Mouse (Mus musculus): ENCODE measurements at regions not wholly inside any gene's neighbourhood (a gene's known extent, or its start where the extent isn't known, plus 50 kb on each side); places are given as distances from the start of the nearest gene placed in this dataset.

GRCm38 (mm10) chr16:78877941-78878340, 52.8 kb upstream of the Chodl start:
- no peak overlapping the region for H3K4me3 ChIP-seq (replicated peaks; ENCODE audit: low read length)
- H3K27me3 ChIP-seq (ENCODE audit: control insufficient read depth, insufficient read depth, low read length): no peaks in the 10 kb centered on the region
- no peak overlapping the region for H3K27ac ChIP-seq
- H3K36me3 ChIP-seq (replicated peaks; ENCODE audit: control insufficient read depth, insufficient read depth): no peaks in the 10 kb centered on the region
- no peak overlapping the region for H3K4me2 ChIP-seq (replicated peaks)
- DNase-seq (ENCODE audit: low spot score): no peak
- no peaks in the 10 kb centered on the region for H3K4me1 ChIP-seq (replicated peaks; ENCODE audit: control insufficient read depth, insufficient read depth, low read length)
- WGBS: 95% methylated on average over 1 of the region's 1 CpGs
- no peaks in the 10 kb centered on the region for H3K9me3 ChIP-seq (ENCODE audit: control insufficient read depth, low read length)
- H3K9ac ChIP-seq: no peak overlapping the region
- no peak for ATAC-seq (ENCODE audit: low FRiP score)

- H3K9me3 ChIP-seq (ENCODE audit: control insufficient read depth, low read length): no peaks in the 10 kb centered on the region
- H3K4me3 ChIP-seq (replicated peaks; ENCODE audit: low read length): no peak overlapping the region
- no peaks in the 10 kb centered on the region for H3K27me3 ChIP-seq (ENCODE audit: control insufficient read depth, insufficient read depth, low read length)
- no peaks in the 10 kb centered on the region for H3K36me3 ChIP-seq (replicated peaks; ENCODE audit: control insufficient read depth, insufficient read depth)
- DNase-seq (ENCODE audit: low spot score): no peak
- no peak overlapping the region for H3K27ac ChIP-seq
- H3K9ac ChIP-seq: no peak overlapping the region
- no peak for ATAC-seq (ENCODE audit: low FRiP score)
- 82% methylated on average over 4 of the region's 4 CpGs for WGBS
- no peak overlapping the region for H3K4me2 ChIP-seq (replicated peaks)
- no peaks in the 10 kb centered on the region for H3K4me1 ChIP-seq (replicated peaks; ENCODE audit: control insufficient read depth, insufficient read depth, low read length)
These were observed 71.7 kb upstream of the Chodl start for GRCm38 (mm10) chr16:78859006-78859405.

GRCm38 (mm10) chr16:78830957-78831356, 99.8 kb upstream of the Chodl start:
- H3K9ac ChIP-seq: no peak overlapping the region
- H3K4me3 ChIP-seq (replicated peaks; ENCODE audit: low read length): no peak overlapping the region
- no peaks in the 10 kb centered on the region for H3K27me3 ChIP-seq (ENCODE audit: control insufficient read depth, insufficient read depth, low read length)
- WGBS: 89% methylated on average over 7 of the region's 7 CpGs
- no peak for ATAC-seq (ENCODE audit: low FRiP score)
- DNase-seq (ENCODE audit: low spot score): no peak
- no peaks in the 10 kb centered on the region for H3K9me3 ChIP-seq (ENCODE audit: control insufficient read depth, low read length)
- H3K4me1 ChIP-seq (replicated peaks; ENCODE audit: control insufficient read depth, insufficient read depth, low read length): no peaks in the 10 kb centered on the region
- H3K27ac ChIP-seq: no peak overlapping the region
- H3K36me3 ChIP-seq (replicated peaks; ENCODE audit: control insufficient read depth, insufficient read depth): no peaks in the 10 kb centered on the region
- H3K4me2 ChIP-seq (replicated peaks): no peak overlapping the region

GRCm38 (mm10) chr16:78827739-78828138, 103.0 kb upstream of the Chodl start:
- H3K27ac ChIP-seq: no peak overlapping the region
- no peak overlapping the region for H3K9ac ChIP-seq
- WGBS: 5% methylated on average over 3 of the region's 3 CpGs
- no peaks in the 10 kb centered on the region for H3K27me3 ChIP-seq (ENCODE audit: control insufficient read depth, insufficient read depth, low read length)
- H3K4me2 ChIP-seq (replicated peaks): no peak overlapping the region
- no peaks in the 10 kb centered on the region for H3K9me3 ChIP-seq (ENCODE audit: control insufficient read depth, low read length)
- peak; percentile 89 for ATAC-seq (ENCODE audit: low FRiP score)
- no peaks in the 10 kb centered on the region for H3K4me1 ChIP-seq (replicated peaks; ENCODE audit: control insufficient read depth, insufficient read depth, low read length)
- no peak overlapping the region for H3K4me3 ChIP-seq (replicated peaks; ENCODE audit: low read length)
- no peaks in the 10 kb centered on the region for H3K36me3 ChIP-seq (replicated peaks; ENCODE audit: control insufficient read depth, insufficient read depth)
- peak; percentile 70 for DNase-seq (ENCODE audit: low spot score)

- Histone ChIP-seq H3K27ac (no peak overlapping the region), H3K9me3 (ENCODE audit: control insufficient read depth, low read length) (no peaks in the 10 kb centered on the region), H3K36me3 (replicated peaks; ENCODE audit: control insufficient read depth, insufficient read depth) (no peaks in the 10 kb centered on the region), H3K4me3 (replicated peaks; ENCODE audit: low read length) (no peak overlapping the region), H3K27me3 (ENCODE audit: control insufficient read depth, insufficient read depth, low read length) (no peaks in the 10 kb centered on the region), H3K4me2 (replicated peaks) (no peak overlapping the region), H3K9ac (no peak overlapping the region), H3K4me1 (replicated peaks; ENCODE audit: control insufficient read depth, insufficient read depth, low read length) (no peaks in the 10 kb centered on the region)
- no peak for ATAC-seq (ENCODE audit: low FRiP score)
- WGBS: 80% methylated on average over 2 of the region's 2 CpGs
- DNase-seq (ENCODE audit: low spot score): no peak
These were observed 140.7 kb upstream of the Chodl start for GRCm38 (mm10) chr16:78790064-78790463.

GRCm38 (mm10) chr16:78759226-78759625, 171.5 kb upstream of the Chodl start:
- DNase-seq (ENCODE audit: low spot score) (no peak), ATAC-seq (ENCODE audit: low FRiP score) (no peak)
- H3K9me3 ChIP-seq (ENCODE audit: control insufficient read depth, low read length): no peaks in the 10 kb centered on the region
- H3K9ac ChIP-seq: no peak overlapping the region
- no peak overlapping the region for H3K4me2 ChIP-seq (replicated peaks)
- H3K27ac ChIP-seq: no peak overlapping the region
- H3K27me3 ChIP-seq (ENCODE audit: control insufficient read depth, insufficient read depth, low read length): no peaks in the 10 kb centered on the region
- H3K4me1 ChIP-seq (replicated peaks; ENCODE audit: control insufficient read depth, insufficient read depth, low read length): no peaks in the 10 kb centered on the region
- no peaks in the 10 kb centered on the region for H3K36me3 ChIP-seq (replicated peaks; ENCODE audit: control insufficient read depth, insufficient read depth)
- no peak overlapping the region for H3K4me3 ChIP-seq (replicated peaks; ENCODE audit: low read length)

- DNase-seq (ENCODE audit: low spot score) (no peak), ATAC-seq (ENCODE audit: low FRiP score) (no peak)
- Histone ChIP-seq H3K9me3 (ENCODE audit: control insufficient read depth, low read length) (no peaks in the 10 kb centered on the region), H3K4me1 (replicated peaks; ENCODE audit: control insufficient read depth, insufficient read depth, low read length) (no peaks in the 10 kb centered on the region), H3K27me3 (ENCODE audit: control insufficient read depth, insufficient read depth, low read length) (no peaks in the 10 kb centered on the region), H3K36me3 (replicated peaks; ENCODE audit: control insufficient read depth, insufficient read depth) (no peaks in the 10 kb centered on the region), H3K4me3 (replicated peaks; ENCODE audit: low read length) (no peak overlapping the region), H3K9ac (no peak overlapping the region), H3K4me2 (replicated peaks) (no peak overlapping the region), H3K27ac (no peak overlapping the region)
- 87% methylated on average over 4 of the region's 4 CpGs for WGBS
These were observed 161.4 kb upstream of the D16Ertd472e start for GRCm38 (mm10) chr16:78737902-78738301.

- H3K36me3 ChIP-seq (replicated peaks; ENCODE audit: control insufficient read depth, insufficient read depth): no peaks in the 10 kb centered on the region
- no peak for ATAC-seq (ENCODE audit: low FRiP score)
- H3K9me3 ChIP-seq (ENCODE audit: control insufficient read depth, low read length): no peaks in the 10 kb centered on the region
- no peaks in the 10 kb centered on the region for H3K27me3 ChIP-seq (ENCODE audit: control insufficient read depth, insufficient read depth, low read length)
- no peak overlapping the region for H3K27ac ChIP-seq
- no peak overlapping the region for H3K4me3 ChIP-seq (replicated peaks; ENCODE audit: low read length)
- no peak overlapping the region for H3K9ac ChIP-seq
- 79% methylated on average over 13 of the region's 13 CpGs for WGBS
- no peak for DNase-seq (ENCODE audit: low spot score)
- no peaks in the 10 kb centered on the region for H3K4me1 ChIP-seq (replicated peaks; ENCODE audit: control insufficient read depth, insufficient read depth, low read length)
- H3K4me2 ChIP-seq (replicated peaks): no peak overlapping the region
These were observed 154.3 kb upstream of the D16Ertd472e start for GRCm38 (mm10) chr16:78730583-78731501.

- Histone ChIP-seq H3K27me3 (ENCODE audit: control insufficient read depth, insufficient read depth, low read length) (no peaks in the 10 kb centered on the region), H3K9me3 (ENCODE audit: control insufficient read depth, low read length) (no peaks in the 10 kb centered on the region), H3K9ac (no peak overlapping the region), H3K4me2 (replicated peaks) (no peak overlapping the region), H3K27ac (no peak overlapping the region), H3K36me3 (replicated peaks; ENCODE audit: control insufficient read depth, insufficient read depth) (no peaks in the 10 kb centered on the region), H3K4me1 (replicated peaks; ENCODE audit: control insufficient read depth, insufficient read depth, low read length) (no peaks in the 10 kb centered on the region), H3K4me3 (replicated peaks; ENCODE audit: low read length) (no peak overlapping the region)
- DNase-seq (ENCODE audit: low spot score): no peak
- ATAC-seq (ENCODE audit: low FRiP score): no peak
- 92% methylated on average over 2 of the region's 2 CpGs for WGBS
These were observed 149.0 kb upstream of the D16Ertd472e start for GRCm38 (mm10) chr16:78725541-78725940.
